Mouse (Mus musculus) megakaryocyte, embryonic 14.5 days (primary cell): ENCODE results near the gene Ccdc18. TPM values are rescaled to one million over a fixed set of nuclear protein-coding genes. Genes with fewer than 3 reads are reported as not detected.

Experiments
- H3K27me3 ChIP-seq: replicated peaks from 2 replicates; pipeline ENCODE3; 2012; ENCODE audit warnings: inconsistent platforms
- H3K36me3 ChIP-seq: replicated peaks from 2 replicates; pipeline ENCODE3; 2012; ENCODE audit warnings: low read length, inconsistent platforms, mixed read lengths
- H3K4me1 ChIP-seq: 2 replicates; pipeline ENCODE4 v1.6.1; 2012; ENCODE audit warnings: inconsistent platforms
- H3K4me3 ChIP-seq: replicated peaks from 2 replicates; pipeline ENCODE3; 2012; ENCODE audit warnings: moderate library complexity, mild to moderate bottlenecking, inconsistent platforms
- H3K9me3 ChIP-seq: 2 replicates; pipeline ENCODE4 v1.6.1; 2012; ENCODE audit warnings: inconsistent platforms
- FLI1 ChIP-seq: IDR thresholded peaks from 2 replicates; pipeline ENCODE4 v1.6.1; 2012; ENCODE audit warnings: low read length, inconsistent platforms, mixed read lengths
- GATA1 ChIP-seq: IDR thresholded peaks from 3 replicates; pipeline ENCODE4 v1.6.1; 2012; ENCODE audit warnings: mixed read lengths, low read length, inconsistent platforms, borderline replicate concordance
- polyA plus RNA-seq: library from polyadenylated mRNA; stranded (reverse); fragments of >175 nt; gene quantifications from 2 replicates; pipeline ENCODE4 v1.2.3, GENCODE M21; 2012; ENCODE audit warnings: low replicate concordance; ENCODE audit not compliant: insufficient read depth

The Ccdc18 gene
- polyA plus RNA-seq, 1 experiment, result 0.30 TPM

- H3K27me3 ChIP-seq, result no peaks in the 10 kb centered on the region
- TF ChIP-seq FLI1 (no peak), GATA1 (no peak)
- H3K4me1 ChIP-seq, result peaks cover 23% of the 10 kb centered on the region
- peak overlapping the region; percentile 99 for H3K4me3 ChIP-seq
- H3K9me3 ChIP-seq, result no peaks in the 10 kb centered on the region
- peaks cover 30% of the 10 kb centered on the region for H3K36me3 ChIP-seq
Measured at GRCm38 (mm10) chr5:108131849-108132440, 730 bp upstream of the Ccdc18 start.

GRCm38 (mm10) chr5:108152592-108152991 is 19.9 kb downstream of the Ccdc18 start:
- TF ChIP-seq GATA1 (no peak), FLI1 (no peak)
- H3K9me3 ChIP-seq, result no peaks in the 10 kb centered on the region
- no peaks in the 10 kb centered on the region for H3K27me3 ChIP-seq
- H3K4me3 ChIP-seq, result no peak overlapping the region
- H3K4me1 ChIP-seq, result peaks cover 3% of the 10 kb centered on the region; the same call in 1 of the 2 replicates
- peaks cover 10% of the 10 kb centered on the region for H3K36me3 ChIP-seq

GRCm38 (mm10) chr5:108160796-108161195 is 28.1 kb downstream of the Ccdc18 start:
- no peaks in the 10 kb centered on the region for H3K4me1 ChIP-seq
- H3K36me3 ChIP-seq, result peaks cover 6% of the 10 kb centered on the region
- no peaks in the 10 kb centered on the region for H3K9me3 ChIP-seq
- no peaks in the 10 kb centered on the region for H3K27me3 ChIP-seq
- no peak overlapping the region for H3K4me3 ChIP-seq
- TF ChIP-seq FLI1 (no peak), GATA1 (no peak)

GRCm38 (mm10) chr5:108163695-108164094 is 31.0 kb downstream of the Ccdc18 start:
- Histone ChIP-seq H3K27me3 (no peaks in the 10 kb centered on the region), H3K4me3 (no peak overlapping the region), H3K4me1 (no peaks in the 10 kb centered on the region), H3K36me3 (peaks cover 2% of the 10 kb centered on the region), H3K9me3 (no peaks in the 10 kb centered on the region)
- TF ChIP-seq GATA1 (no peak), FLI1 (no peak)

GRCm38 (mm10) chr5:108184050-108184449 is 51.4 kb downstream of the Ccdc18 start:
- Histone ChIP-seq H3K36me3 (no peaks in the 10 kb centered on the region), H3K4me3 (no peak overlapping the region), H3K4me1 (peaks cover 7% of the 10 kb centered on the region), H3K9me3 (no peaks in the 10 kb centered on the region), H3K27me3 (no peaks in the 10 kb centered on the region)
- no peak for TF ChIP-seq GATA1
- no peak for TF ChIP-seq FLI1

- Histone ChIP-seq H3K4me3 (no peak overlapping the region), H3K36me3 (no peaks in the 10 kb centered on the region), H3K9me3 (no peaks in the 10 kb centered on the region), H3K4me1 (peaks cover 7% of the 10 kb centered on the region), H3K27me3 (no peaks in the 10 kb centered on the region)
- TF ChIP-seq FLI1 (no peak), GATA1 (no peak)
Measured at GRCm38 (mm10) chr5:108188967-108189366, 56.3 kb downstream of the Ccdc18 start.

GRCm38 (mm10) chr5:108206008-108206407 is 73.3 kb downstream of the Ccdc18 start:
- Histone ChIP-seq H3K4me3 (no peak overlapping the region), H3K36me3 (peaks cover 9% of the 10 kb centered on the region), H3K9me3 (no peaks in the 10 kb centered on the region), H3K4me1 (no peaks in the 10 kb centered on the region; the same call in 1 of the 2 replicates), H3K27me3 (no peaks in the 10 kb centered on the region)
- no peak for TF ChIP-seq GATA1
- no peak for TF ChIP-seq FLI1

- H3K36me3 ChIP-seq, result peaks cover 3% of the 10 kb centered on the region
- H3K9me3 ChIP-seq, result no peaks in the 10 kb centered on the region
- TF ChIP-seq FLI1, result no peak
- no peak for TF ChIP-seq GATA1
- no peaks in the 10 kb centered on the region for H3K27me3 ChIP-seq
- H3K4me1 ChIP-seq, result peaks cover 19% of the 10 kb centered on the region
- no peak overlapping the region for H3K4me3 ChIP-seq
Measured at GRCm38 (mm10) chr5:108211512-108211911, 78.8 kb downstream of the Ccdc18 start.

GRCm38 (mm10) chr5:108214928-108215327 is 82.3 kb downstream of the Ccdc18 start:
- H3K4me1 ChIP-seq, result peaks cover 19% of the 10 kb centered on the region
- no peak overlapping the region for H3K4me3 ChIP-seq
- H3K27me3 ChIP-seq, result no peaks in the 10 kb centered on the region
- TF ChIP-seq FLI1 (no peak), GATA1 (no peak)
- peaks cover 2% of the 10 kb centered on the region for H3K36me3 ChIP-seq
- H3K9me3 ChIP-seq, result no peaks in the 10 kb centered on the region

- H3K9me3 ChIP-seq, result no peaks in the 10 kb centered on the region
- H3K4me3 ChIP-seq, result no peak overlapping the region
- TF ChIP-seq GATA1 (no peak), FLI1 (no peak)
- no peaks in the 10 kb centered on the region for H3K4me1 ChIP-seq
- H3K27me3 ChIP-seq, result no peaks in the 10 kb centered on the region
- peaks cover 6% of the 10 kb centered on the region for H3K36me3 ChIP-seq
Measured at GRCm38 (mm10) chr5:108224077-108224476, 91.4 kb downstream of the Ccdc18 start.

- H3K36me3 ChIP-seq, result peaks cover 4% of the 10 kb centered on the region
- no peaks in the 10 kb centered on the region; the same call in 1 of the 2 replicates for H3K4me1 ChIP-seq
- no peaks in the 10 kb centered on the region for H3K27me3 ChIP-seq
- no peaks in the 10 kb centered on the region for H3K9me3 ChIP-seq
- H3K4me3 ChIP-seq, result no peak overlapping the region
- no peak for TF ChIP-seq GATA1
- TF ChIP-seq FLI1, result no peak
Measured at GRCm38 (mm10) chr5:108226159-108226558, 93.5 kb downstream of the Ccdc18 start.

- no peaks in the 10 kb centered on the region for H3K36me3 ChIP-seq
- TF ChIP-seq FLI1, result no peak
- no peak for TF ChIP-seq GATA1
- no peak overlapping the region for H3K4me3 ChIP-seq
- H3K9me3 ChIP-seq, result no peaks in the 10 kb centered on the region
- H3K4me1 ChIP-seq, result peaks cover 18% of the 10 kb centered on the region
- peaks cover 2% of the 10 kb centered on the region for H3K27me3 ChIP-seq
Measured at GRCm38 (mm10) chr5:108246314-108246765, 113.7 kb downstream of the Ccdc18 start.
